Mouse (Mus musculus): ENCODE measurements around the gene Rassf9. TPM values are rescaled to one million over a fixed set of nuclear protein-coding genes. Genes with fewer than 3 reads are reported as not detected.

Rassf9 gene
- total and polyA plus RNA-seq, 3 experiments = not detected

GRCm38 (mm10) chr10:102511461-102511806 is 588 bp upstream of the Rassf9 start:
- TF ChIP-seq IRF4 (IDR thresholded peaks at IDR 0.05; ENCODE audit: low read depth, low read length) (no peak), TBP (conservative IDR thresholded peaks at IDR 0.05; ENCODE audit: low read depth, low read length) (no peak), JUN (IDR thresholded peaks at IDR 0.05; ENCODE audit: insufficient read depth, low read depth, low read length) (no peak), PAX5 (IDR thresholded peaks at IDR 0.05; ENCODE audit: low read length) (no peak), HCFC1 (IDR thresholded peaks at IDR 0.05; ENCODE audit: low read depth, low read length) (no peak)
- H3K4me1 ChIP-seq (ENCODE audit: control insufficient read depth in 1 of 2, insufficient read depth in 2 of 2) = no peaks in the 10 kb centered on the region
- no peaks in the 10 kb centered on the region for H3K36me3 ChIP-seq (replicated peaks in 1 of 2; ENCODE audit: control insufficient read depth in 1 of 2, insufficient read depth in 1 of 2, low read length in 1 of 2)
- no peak overlapping the region for H3K9ac ChIP-seq (ENCODE audit: insufficient read depth, low read depth)
- H3K4me2 ChIP-seq (ENCODE audit: insufficient read depth, low read depth, poor library complexity, severe bottlenecking) = no peak overlapping the region
- in situ Hi-C loops (cut with MboI; ENCODE audit: low pct_ligation_motif_present, low pct_unique_long_range_greater_than_20kb, low sequenced_read_pairs) = no loop called here
- no peaks in the 10 kb centered on the region for H3K27me3 ChIP-seq (replicated peaks)
- no peak for DNase-seq (ENCODE audit: extremely low read depth)
- no peaks in the 10 kb centered on the region for H3K79me2 ChIP-seq (replicated peaks; ENCODE audit: control insufficient read depth, extremely low read depth, insufficient read depth, poor library complexity, severe bottlenecking)
- no peak overlapping the region for H3K4me3 ChIP-seq (replicated peaks in 1 of 3; ENCODE audit: low read depth in 2 of 3, low read length in 2 of 3, poor library complexity in 1 of 3)
- dilution Hi-C loops (cut with MboI; ENCODE audit: extremely low pct_ligation_motif_present, extremely low pct_unique_long_range_greater_than_20kb, low sequenced_read_pairs) = no loop called here
- peaks cover 30% of the 10 kb centered on the region for H3K9me3 ChIP-seq (replicated peaks; ENCODE audit: low read length)
- H3K27ac ChIP-seq (ENCODE audit: insufficient read depth, low read depth) = no peak overlapping the region

DNA sequence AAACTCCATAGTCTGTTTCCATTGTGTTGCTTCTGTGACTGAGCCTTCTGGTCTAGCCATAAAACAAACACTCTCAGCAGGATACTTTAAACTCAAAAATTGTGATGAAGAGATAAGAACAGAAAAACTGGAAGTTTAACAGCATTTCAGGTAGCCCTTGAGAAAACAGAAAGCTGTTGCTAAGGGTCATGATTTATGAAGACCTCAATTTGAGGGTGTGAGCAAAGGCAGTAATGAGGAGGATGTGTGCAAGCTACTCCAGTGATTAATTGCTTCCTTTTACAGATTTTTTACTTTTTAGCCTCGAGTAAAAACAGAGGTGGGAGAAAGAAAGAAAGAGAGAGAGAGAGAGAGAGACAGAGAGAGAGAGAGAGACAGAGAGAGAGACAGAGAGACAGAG is 2.1 kb downstream of the Rassf9 start:
- no peak for DNase-seq (ENCODE audit: extremely low read depth)
- Histone ChIP-seq H3K36me3 (replicated peaks in 1 of 2; ENCODE audit: control insufficient read depth in 1 of 2, insufficient read depth in 1 of 2, low read length in 1 of 2) (no peaks in the 10 kb centered on the region), H3K4me3 (replicated peaks in 1 of 3; ENCODE audit: low read depth in 2 of 3, low read length in 2 of 3, poor library complexity in 1 of 3) (no peak overlapping the region), H3K4me1 (ENCODE audit: control insufficient read depth in 1 of 2, insufficient read depth in 2 of 2) (no peaks in the 10 kb centered on the region), H3K79me2 (replicated peaks; ENCODE audit: control insufficient read depth, extremely low read depth, insufficient read depth, poor library complexity, severe bottlenecking) (no peaks in the 10 kb centered on the region), H3K9ac (ENCODE audit: insufficient read depth, low read depth) (no peak overlapping the region), H3K27me3 (replicated peaks) (no peaks in the 10 kb centered on the region), H3K9me3 (replicated peaks; ENCODE audit: low read length) (peaks cover 23% of the 10 kb centered on the region), H3K27ac (ENCODE audit: insufficient read depth, low read depth) (no peak overlapping the region), H3K4me2 (ENCODE audit: insufficient read depth, low read depth, poor library complexity, severe bottlenecking) (no peak overlapping the region)
- TF ChIP-seq ETS1 (conservative IDR thresholded peaks at IDR 0.05; ENCODE audit: low read depth, low read length) (no peak), CHD1 (IDR thresholded peaks at IDR 0.05; ENCODE audit: low read depth, low read length) (no peak), NRF1 (IDR thresholded peaks at IDR 0.05; ENCODE audit: low read depth, low read length) (no peak), JUND (conservative IDR thresholded peaks at IDR 0.05; ENCODE audit: low read depth, low read length) (no peak), USF2 (conservative IDR thresholded peaks at IDR 0.05; ENCODE audit: low read depth, low read length) (no peak), HCFC1 (IDR thresholded peaks at IDR 0.05; ENCODE audit: low read depth, low read length) (no peak)
- dilution Hi-C loops (cut with MboI; ENCODE audit: extremely low pct_ligation_motif_present, extremely low pct_unique_long_range_greater_than_20kb, low sequenced_read_pairs) = no loop called here
- in situ Hi-C loops (cut with MboI; ENCODE audit: low pct_ligation_motif_present, low pct_unique_long_range_greater_than_20kb, low sequenced_read_pairs) = no loop called here

- Histone ChIP-seq H3K4me1 (ENCODE audit: control insufficient read depth in 1 of 2, insufficient read depth in 2 of 2) (no peaks in the 10 kb centered on the region), H3K79me2 (replicated peaks; ENCODE audit: control insufficient read depth, extremely low read depth, insufficient read depth, poor library complexity, severe bottlenecking) (no peaks in the 10 kb centered on the region), H3K36me3 (replicated peaks in 1 of 2; ENCODE audit: control insufficient read depth in 1 of 2, insufficient read depth in 1 of 2, low read length in 1 of 2) (no peaks in the 10 kb centered on the region), H3K9me3 (replicated peaks; ENCODE audit: low read length) (peaks cover 27% of the 10 kb centered on the region), H3K27me3 (replicated peaks) (no peaks in the 10 kb centered on the region), H3K9ac (ENCODE audit: insufficient read depth, low read depth) (no peak overlapping the region), H3K4me3 (replicated peaks in 1 of 3; ENCODE audit: low read depth in 2 of 3, low read length in 2 of 3, poor library complexity in 1 of 3) (no peak overlapping the region), H3K27ac (ENCODE audit: insufficient read depth, low read depth) (no peak overlapping the region), H3K4me2 (ENCODE audit: insufficient read depth, low read depth, poor library complexity, severe bottlenecking) (no peak overlapping the region)
- DNase-seq (ENCODE audit: extremely low read depth) = no peak
- TF ChIP-seq TCF12 (IDR thresholded peaks at IDR 0.05; ENCODE audit: low read depth, low read length) (no peak), RAD21 (IDR thresholded peaks at IDR 0.05; ENCODE audit: low read depth, low read length) (no peak)
- dilution Hi-C loops (cut with MboI; ENCODE audit: extremely low pct_ligation_motif_present, extremely low pct_unique_long_range_greater_than_20kb, low sequenced_read_pairs) (no loop called here), in situ Hi-C loops (cut with MboI; ENCODE audit: low pct_ligation_motif_present, low pct_unique_long_range_greater_than_20kb, low sequenced_read_pairs) (no loop called here)
These were observed 15.9 kb downstream of the Rassf9 start for GRCm38 (mm10) chr10:102527901-102528300.

Measured in CH12.LX (cell line).